Mouse (Mus musculus) CH12.LX (cell line): ENCODE data around the gene St6gal1.

Source experiments
- EP300 ChIP-seq: IDR thresholded peaks from 2 replicates; pipeline ENCODE4 v1.6.1; 2011; ENCODE audit warnings: low read length, improper control_type of control experiment
- POLR2A ChIP-seq: IDR thresholded peaks from 2 replicates; pipeline ENCODE4 v1.6.1; 2011; ENCODE audit warnings: low read depth, mild to moderate bottlenecking, improper control_type of control experiment, low read length

DNA sequence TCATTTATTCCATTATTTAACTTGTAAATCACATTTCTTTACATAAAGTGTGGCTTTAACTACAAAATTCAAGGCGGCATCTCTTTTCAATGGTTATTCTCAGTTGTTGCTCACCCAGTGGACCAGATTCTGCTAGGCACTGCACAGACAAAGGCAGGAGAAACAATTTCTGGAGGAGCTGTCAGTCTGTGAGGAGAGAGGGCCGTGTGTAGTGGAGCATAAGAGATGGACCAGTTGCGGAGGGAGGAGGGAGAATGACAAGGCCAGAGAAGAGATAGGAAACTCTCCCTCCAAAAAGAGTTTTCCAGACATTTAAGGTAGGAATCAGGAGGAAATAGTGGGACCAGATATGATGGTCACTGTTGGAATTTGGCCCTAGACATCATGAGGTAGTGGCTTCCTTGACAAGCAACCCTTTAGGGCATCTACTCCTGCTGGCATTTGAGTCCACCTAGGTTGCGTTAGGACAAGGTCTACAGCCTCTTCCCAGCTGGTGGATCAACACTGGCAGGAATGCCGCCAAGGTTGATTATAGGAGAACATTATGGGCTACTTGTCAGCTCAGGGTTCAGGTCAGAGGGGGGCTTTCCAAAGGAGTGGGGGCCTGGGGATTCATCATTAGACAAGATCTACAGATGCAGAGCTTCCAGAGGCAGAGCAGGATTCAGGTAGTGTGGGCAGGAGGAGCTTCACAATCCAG is 19.3 kb downstream of the St6gal1 start:
- no peak for TF ChIP-seq EP300
- TF ChIP-seq POLR2A = no peak
